Mouse (Mus musculus) adrenal gland, postnatal 4 days (tissue): Measurements from ENCODE around the gene Trem1. TPM values are rescaled to one million over a fixed set of nuclear protein-coding genes. Genes with fewer than 3 reads are reported as not detected.

Experiments used
- DNase-seq, 2 experiments: peaks; one replicate each; pipeline ENCODE4 v3.0.0; 2021 to 2022; ENCODE audit warnings: low spot score in 2 of 2, mixed read lengths in 2 of 2
- long read RNA-seq, 2 experiments: library from polyadenylated mRNA; stranded (forward); transcript quantifications; one replicate each; pipeline ENCODE4 v2.0.0; 2021
- total RNA-seq, 2 experiments: library from RNA; stranded (reverse); gene quantifications; 2 replicates each; pipeline ENCODE4 v1.2.3; 2021

The Trem1 gene
- total RNA-seq: under 1 TPM; 0.08 to 0.25 TPM
- long read RNA-seq, experiment 1: 0 reads
- long read RNA-seq, experiment 2: 0 reads

GRCm38 (mm10) chr17:48232518-48232917, at the start of gene Trem1:
Trem1 (plus strand) TSS chr17:48232768.
- DNase-seq: no peak

- DNase-seq: no peak
These were observed 47.3 kb upstream of the Trem1 start for GRCm38 (mm10) chr17:48185252-48185651.

DNA sequence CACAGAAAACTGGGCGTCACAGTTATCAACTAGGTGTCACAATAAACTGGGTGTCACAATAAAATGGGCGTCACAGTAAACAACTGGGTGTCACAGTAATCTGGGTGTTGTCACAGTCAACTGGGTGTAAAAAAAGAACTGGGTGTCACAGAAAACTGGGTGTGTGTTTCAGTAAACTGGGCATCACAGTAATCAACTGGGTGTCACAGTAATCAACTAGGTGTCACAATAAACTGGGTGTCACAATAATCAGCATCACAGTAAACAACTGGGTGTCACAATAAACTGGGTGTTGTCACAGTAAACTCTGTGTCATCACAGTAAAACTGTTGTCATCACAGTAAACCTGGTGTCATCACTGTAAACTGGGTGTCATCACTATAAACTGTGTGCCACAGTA, 40.2 kb upstream of the Trem1 start:
- no peak for DNase-seq

DNA sequence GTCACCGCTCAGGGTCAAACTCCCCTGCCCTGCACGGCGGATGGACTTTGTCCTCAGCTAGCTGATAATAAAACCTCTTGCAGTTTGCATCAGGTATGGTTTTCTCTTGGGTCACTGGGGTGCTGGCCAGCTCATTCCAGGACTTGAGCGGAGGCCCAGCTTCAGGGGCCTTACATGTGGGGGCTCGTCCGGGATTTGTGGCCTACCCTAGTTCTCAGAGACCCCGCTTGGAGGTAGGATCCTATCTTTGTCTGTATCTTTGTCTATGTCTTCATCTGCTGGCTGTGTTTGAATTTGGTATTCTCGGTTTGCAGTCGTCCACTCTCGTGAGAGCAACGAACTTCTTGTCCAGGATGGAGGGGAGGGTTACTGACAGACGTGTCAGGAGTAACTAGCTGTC, 29.5 kb upstream of the Trem1 start:
- DNase-seq: no peak

DNA sequence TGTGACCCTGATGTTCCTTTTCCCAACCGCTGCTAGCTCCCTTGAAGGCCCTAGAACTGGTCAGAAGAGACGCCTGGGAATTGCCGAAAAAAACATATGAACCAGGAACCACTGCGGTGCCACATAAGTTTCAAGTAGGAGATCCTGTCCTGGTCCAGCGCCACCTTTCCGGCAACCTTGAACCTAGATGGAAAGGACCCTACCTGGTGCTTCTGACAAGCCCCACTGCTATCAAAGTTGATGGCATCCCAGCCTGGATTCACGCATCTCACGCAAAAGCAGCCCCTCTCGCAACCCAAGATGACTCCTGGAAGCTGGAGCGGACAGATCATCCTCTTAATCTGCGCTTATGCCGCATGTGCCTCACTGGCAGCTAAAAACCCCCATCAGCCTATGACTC, 20.0 kb upstream of the Trem1 start:
- DNase-seq: no peak

GRCm38 (mm10) chr17:48213511-48213910, 19.1 kb upstream of the Trem1 start:
- DNase-seq: no peak

DNA sequence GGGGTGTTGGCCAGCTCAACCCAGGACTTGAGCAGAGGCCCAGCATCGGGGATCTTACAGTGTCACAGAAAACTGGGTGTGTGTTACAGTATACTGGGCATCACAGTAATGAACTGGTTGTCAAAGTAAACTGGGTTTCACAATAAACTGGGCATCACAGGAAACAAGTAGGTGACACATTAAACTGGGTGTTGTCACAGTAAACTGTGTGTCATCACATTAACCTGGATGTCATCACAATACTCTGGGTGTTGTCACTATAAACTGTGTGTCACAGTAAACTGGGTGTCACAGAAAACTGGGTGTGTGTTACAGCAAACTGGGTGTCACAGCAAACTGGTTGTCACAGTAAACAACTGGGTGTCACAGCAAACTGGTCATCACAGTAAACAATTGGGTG, 17.1 kb upstream of the Trem1 start:
- no peak for DNase-seq

DNA sequence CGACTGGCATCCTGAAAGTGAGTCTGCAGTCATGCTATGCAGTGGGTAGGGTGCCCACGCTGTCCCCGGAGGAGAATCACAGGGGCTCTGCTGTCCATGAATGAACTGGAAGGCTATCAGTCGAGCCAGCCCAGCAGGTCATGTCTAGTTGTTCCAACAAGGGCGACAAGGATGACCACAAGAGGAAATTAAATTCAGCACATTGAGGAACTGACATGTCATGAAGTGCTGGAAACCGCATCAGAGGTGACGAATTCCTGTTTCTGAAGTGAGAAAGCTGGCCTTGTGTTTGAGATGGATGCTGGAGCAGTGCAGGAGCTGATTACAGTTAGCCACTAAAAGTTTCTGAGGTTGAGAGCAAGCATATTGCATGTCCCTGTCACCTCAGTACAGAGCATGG, 1.9 kb upstream of the Trem1 start:
- no peak for DNase-seq

GRCm38 (mm10) chr17:48233789-48234188, 1.2 kb downstream of the Trem1 start:
- no peak for DNase-seq

DNA sequence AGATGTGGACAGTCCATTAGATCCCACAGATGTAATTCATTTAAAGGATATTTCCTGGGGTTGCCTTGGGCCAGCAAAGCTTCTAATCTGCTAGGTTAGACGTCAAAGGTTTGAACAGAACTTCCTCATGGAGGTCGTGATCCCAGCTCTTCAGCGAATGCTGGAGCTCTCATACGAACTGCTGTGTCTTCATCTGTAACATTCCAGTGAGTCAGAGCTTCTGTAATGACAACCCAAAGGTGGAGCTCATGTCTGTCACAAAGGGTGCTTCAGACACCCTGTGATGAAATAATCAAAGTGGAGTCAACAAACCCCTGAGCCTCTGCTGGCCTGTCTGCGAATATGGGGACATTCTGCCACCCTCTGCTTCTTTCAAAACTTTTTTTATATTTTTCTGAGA, 2.0 kb downstream of the Trem1 start:
- no peak for DNase-seq

DNA sequence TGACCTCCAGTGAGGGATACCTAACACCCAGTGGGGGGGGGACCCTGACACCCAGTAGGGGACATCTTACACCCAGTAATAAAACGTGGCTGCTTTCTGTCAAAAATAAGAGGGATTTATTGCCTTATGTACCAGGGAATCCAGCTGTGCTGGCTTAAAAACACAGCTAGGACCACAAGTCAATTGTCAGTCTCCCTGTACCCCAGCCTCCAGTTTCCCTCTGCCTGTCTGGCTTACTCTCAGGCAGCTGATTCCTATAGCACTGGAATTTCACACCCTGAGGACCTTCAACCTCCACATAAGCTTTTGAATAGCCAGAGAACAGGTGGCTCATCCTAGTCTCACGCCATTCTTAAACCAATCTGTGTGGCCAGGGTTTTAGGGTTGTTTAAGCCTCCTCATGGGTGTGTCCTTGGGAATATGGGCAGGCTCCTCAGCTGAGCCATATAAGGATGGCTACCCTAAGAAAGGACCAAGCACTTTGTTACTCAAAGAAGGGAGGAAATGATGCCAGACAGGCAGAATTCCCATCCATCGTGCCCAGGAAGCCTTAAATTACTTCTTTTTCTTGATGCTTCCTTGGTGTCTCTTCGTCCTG, 3.3 kb downstream of the Trem1 start:
- no peak for DNase-seq

DNA sequence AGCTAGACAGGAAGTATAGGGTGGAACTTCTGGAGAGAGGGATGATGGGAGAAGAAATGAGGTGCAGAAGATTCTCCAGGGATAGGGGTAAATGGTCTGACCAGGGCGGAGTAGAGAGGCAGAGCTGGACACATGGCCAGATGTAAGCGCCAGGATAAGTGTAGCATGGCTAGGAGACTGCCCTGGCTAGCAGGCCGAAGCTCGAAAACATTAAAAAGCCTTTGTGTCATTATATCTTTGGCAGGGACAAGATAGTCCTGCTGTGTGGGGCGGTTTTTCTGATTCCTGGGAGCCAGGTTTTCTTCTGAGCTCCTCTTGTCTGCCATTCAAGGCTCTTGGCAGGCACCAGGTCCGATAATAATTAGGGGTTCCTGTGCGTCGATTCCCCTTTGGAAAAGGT, 5.1 kb downstream of the Trem1 start:
- DNase-seq: no peak

DNA sequence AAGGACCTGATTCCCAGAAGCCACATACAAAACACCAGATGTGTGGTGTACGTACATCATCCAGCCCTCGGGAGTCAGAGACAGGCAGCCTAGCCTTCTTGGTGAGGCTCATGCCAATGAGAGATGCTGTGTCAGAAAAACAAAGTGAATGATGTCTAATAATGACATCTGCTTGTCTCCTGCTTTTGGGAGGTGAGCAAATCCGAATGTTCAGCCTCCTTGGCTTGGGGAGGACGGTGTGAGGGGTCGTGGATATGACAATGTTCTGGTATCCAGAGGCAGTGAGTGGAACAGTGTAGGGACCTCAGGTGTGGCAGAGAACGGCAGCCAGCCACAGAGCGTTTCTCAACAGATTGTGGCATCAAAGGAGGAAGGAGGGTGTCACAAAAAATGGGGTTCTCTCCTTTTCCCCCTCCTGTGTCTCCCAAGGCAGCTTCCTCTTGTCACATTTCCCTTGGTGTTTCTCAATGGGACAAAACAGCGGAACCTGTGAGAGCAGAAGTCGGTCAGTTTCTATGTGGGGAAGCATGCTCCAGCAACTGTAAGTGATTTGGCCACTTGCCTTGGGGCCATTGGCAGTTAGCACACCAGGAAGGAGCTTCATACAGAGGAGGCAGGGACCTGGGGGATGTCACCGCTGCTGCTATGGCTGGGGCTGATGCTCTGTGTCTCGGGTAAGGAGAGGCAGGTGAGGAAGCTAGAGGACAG, 14.8 kb downstream of the Trem1 start, which contains the start of gene Trem3:
Gene Trem3, plus strand, starts transcription at position 557 of the 708 bp plus-strand sequence.
- no peak for DNase-seq

DNA sequence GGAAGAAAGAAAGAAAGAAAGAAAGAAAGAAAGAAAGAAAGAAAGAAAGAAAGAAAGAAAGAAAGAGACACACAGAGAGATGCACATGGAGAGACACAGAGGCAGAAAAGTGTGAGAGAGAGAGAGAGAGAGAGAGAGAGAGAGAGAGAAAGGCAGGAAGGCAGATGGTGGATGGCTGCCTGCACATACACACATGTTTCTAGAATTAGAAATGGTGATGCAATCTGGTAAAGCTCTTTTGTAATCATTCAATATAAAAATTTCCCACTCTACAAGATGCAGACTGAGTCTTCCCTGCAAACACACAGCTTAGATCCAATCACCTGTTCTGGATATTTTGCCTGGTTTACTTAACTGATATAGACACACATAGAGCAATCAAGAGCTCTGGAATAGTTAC, 16.5 kb downstream of the Trem1 start:
- no peak for DNase-seq

- no peak for DNase-seq
These were observed 16.9 kb downstream of the Trem1 start for GRCm38 (mm10) chr17:48249501-48249900.

DNA sequence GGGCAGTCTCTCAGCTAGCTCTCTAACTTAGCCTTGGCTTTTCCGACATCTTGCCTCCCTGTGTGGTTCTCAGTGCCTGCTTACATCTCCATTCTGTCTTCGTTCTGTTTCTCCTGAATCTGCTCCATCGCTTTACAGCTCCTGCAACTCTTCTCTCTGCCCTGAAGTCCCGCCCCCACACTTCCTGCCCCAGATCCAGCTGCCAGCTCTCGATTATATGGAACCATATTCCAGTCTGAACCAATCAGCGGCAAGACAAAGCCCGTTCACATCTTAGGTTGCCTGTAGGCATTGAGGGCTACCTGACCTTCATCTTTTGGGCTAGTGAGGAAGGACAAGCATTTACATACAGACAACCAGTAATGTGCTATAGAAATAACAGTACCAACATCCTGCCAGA, 18.1 kb downstream of the Trem1 start:
- no peak for DNase-seq

- no peak for DNase-seq
These were observed 24.0 kb downstream of the Trem1 start for GRCm38 (mm10) chr17:48256575-48256974.

GRCm38 (mm10) chr17:48261868-48262267, 29.3 kb downstream of the Trem1 start:
- DNase-seq: no peak

- DNase-seq: no peak
These were observed 31.3 kb downstream of the Trem1 start, which contains the start of gene Treml4 for GRCm38 (mm10) chr17:48263741-48264362. Treml4 (plus strand) TSS chr17:48264295.

DNA sequence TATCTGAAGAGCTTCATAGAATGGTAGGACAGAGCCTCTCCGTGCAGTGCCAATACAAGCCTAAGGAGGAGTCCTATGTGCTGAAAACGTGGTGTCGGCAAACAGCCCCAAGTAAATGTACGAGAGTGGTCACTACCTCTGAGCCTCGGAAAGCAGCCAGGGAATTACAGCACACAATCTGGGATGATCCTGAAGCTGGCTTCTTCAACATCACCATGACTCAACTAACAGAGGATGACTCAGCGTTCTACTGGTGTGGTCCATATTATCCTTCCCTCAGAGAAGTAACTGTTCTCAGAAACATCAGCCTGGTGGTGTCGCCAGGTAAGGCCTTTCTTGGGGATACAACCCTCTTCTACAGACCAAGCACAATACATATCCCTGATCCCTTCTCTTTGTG, 32.1 kb downstream of the Trem1 start:
- no peak for DNase-seq

GRCm38 (mm10) chr17:48266138-48266537, 33.6 kb downstream of the Trem1 start:
- DNase-seq: no peak

DNA sequence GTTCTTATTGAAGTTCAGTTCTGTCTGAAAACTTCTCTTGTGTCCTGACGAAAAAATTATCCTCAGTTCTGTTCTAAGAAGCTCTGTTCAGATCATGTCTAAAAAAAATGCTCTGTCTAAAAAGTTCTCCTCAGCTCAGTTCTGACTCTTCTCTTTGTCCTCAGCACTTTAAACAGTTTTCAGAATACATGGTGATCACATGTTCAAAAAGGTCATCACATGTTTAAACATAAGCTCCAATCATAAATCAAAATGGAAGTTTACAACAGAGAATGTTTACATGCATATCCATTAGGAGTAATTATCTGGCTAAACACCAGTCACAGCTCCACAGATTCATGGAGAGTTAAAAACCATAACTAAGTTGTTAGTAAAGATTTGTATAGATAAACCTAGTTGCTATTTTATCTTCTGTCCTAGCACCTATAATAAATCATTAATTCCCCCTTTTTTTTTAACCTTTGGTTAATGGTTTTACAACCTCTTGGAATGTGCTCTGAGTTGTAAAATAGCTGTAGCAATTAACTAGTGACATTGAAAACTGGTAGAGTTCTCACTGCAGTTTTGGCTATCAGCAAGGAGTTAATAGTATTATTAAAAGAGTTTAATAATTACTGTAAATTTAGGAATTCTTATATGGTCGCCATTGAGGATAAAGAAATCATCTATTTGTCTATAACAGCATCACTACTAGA, 34.2 kb downstream of the Trem1 start:
- no peak for DNase-seq
